Mouse (Mus musculus) spleen, postnatal 4 days (tissue): ENCODE data around the gene Ank2.

ENCODE experiments used
- DNase-seq, 2 experiments: peaks; one replicate each; pipeline ENCODE4 v3.0.0; 2022; ENCODE audit warnings: low spot score in 2 of 2

Ank2 gene

DNA sequence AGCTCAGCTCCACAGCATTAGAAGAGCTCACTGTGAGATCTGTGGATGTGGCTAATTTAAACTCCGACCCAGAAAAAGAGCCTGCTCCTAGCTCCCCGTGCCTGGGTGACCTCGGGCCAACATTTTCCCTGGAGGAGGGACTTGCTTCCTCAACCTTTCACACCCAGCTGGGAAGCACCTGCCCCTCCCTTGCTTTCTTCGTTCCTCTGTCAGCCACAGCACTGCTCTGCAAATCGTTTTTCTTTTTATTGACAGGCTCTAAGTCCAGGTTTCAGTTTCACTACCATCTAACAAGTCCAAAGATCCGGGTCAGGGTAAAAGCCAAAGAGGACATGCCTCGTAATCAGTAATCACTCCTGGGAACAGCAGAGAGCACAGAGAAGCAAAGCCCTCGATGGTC lies 375.8 kb downstream of the Ank2 start:
- no peak for DNase-seq

DNA sequence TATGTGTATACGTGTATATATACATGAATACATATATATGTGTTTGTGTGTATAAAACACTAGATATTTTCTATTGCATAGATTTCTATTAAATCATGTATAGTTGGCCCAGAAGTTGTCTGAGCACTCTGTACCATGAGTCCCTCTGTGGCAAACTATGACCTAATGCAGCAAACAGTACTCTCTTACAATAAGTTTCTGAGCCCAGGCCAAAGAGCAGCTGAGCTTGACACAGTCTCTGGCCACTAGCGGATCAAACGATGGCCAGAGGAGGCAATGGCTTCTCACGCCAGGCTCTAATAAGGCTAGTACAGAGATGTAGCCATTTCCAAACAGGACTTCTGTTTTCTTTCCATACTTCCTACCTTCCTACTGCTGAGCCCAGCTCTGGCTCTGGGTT lies 380.4 kb downstream of the Ank2 start:
- DNase-seq: no peak

DNA sequence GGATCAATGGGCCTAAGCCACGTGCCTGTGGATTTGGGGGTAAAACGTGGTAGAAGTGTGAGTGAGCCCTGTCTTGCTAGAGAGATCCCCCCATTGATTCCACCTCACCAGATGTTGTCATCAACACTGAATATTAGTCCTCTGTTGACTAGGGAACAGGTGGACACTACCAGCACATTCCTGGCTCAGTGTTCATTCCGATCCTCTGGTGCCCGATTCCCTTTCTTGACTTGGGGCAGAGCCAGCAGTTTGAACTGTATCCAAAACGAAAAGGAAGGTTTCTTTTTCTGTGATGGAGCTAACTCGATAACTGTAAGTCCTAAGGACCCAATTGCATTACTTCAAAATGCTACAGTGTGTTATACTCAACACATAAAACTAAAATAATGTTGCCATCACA lies 382.9 kb downstream of the Ank2 start:
- no peak for DNase-seq

DNA sequence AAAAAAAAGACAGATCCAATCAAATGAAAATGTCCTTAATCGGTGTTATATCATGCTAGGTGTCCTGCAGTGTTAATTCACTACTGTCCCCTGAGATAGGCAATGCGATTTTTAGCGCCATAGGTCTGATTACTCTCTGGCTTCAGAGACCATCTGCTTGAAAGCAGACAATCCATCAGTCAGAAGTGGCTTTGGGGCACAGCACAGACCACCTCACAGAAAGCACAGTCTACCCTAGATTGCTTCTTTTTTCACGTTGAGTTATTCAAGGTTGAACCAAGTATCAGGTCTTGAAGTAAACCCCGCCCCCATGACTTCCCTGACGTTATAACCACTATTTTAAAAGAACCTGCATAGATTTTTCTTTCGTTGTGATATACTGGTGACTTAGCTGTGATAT lies 385.9 kb downstream of the Ank2 start:
- DNase-seq: no peak

DNA sequence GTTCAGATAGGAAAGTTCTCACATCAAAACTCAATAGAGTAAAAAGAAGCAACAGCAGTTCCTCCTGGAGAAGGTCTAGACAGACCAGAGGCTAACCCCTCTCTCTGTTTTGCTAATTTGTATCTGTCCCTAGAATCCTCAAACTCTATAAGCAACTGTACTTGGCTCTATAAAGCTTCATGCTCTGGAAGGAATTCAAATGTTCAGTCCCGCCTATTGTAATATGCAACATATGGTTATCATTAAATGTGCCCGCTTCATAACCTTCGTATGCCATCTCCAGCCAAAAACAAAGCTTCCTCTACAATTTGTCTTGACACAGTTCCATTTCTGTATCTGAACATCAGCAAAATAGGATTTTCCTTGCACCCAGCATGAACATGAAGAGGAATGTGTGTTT lies 389.7 kb downstream of the Ank2 start:
- no peak for DNase-seq

DNA sequence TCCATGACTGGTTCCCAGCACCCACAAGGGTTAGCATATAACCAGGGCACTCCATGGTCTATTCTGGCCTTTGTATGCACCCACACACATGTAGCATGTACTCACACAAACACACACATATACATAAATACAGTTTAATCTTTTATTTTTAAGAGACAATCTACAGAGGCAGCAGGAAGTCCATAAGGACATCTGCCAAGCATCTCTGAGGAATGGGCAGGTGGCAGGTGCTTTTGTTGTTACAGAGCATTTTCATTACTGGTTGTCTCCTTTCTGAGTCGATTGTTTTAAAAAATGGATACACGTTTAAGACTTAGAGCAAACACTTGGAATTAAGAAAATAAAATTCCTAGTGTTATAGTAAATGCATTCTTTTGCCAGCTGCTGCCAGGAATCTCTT lies 390.7 kb downstream of the Ank2 start:
- no peak for DNase-seq

DNA sequence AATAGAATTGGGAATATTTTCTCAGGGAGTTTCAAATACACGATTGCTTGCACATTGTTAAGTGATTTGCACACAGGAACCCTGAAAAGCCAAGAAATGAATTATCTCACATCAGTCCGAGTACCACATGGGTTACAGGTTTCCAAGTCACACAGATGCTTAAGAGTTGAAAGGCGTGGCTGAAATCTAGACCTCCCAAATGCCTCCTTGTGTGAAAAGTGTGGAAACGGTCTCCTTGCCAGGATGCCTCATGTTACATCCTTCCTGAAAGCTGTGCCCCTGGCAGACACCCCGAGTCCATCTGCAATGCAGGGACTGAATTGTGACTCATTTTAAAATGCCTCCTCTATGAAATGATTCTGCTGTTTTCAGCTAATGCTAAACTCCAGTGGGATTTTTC lies 391.9 kb downstream of the Ank2 start:
- no peak for DNase-seq

DNA sequence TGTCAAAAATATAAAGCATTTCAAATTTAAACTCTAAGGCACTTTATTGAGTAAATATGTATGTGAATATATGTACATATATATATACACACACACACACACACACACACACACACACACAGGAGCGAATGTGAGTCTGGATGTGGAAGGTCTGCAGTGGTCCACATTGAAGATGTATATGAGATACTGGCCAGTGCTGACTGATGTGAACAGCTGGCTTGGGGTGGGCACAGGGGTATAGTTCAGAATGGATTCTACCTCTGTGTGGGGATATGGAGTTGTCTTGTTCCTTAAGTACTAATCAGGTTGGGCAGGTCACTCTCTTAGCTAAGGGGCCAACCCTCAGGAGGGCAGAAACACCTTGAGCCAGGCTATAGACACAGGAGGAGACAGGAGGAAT lies 397.8 kb downstream of the Ank2 start:
- DNase-seq: no peak

DNA sequence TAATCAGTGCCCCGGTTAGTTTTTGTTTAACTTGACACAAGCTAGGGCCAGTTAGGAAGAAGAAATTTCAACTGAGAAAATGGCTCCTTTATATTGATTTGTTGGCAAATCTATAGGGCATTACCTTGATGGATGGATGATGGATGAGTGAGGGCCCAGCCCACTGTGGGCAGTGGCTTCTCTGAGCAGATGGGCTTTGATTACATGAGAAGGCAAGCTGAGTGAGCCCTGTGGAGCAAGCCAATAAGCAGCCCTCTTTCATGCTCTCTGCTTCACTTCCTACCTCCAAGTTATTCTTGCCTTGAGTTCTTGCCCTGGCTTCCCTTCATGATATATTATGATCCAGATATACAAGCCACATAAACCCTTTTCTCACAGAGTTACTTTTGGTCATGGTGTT lies 401.4 kb downstream of the Ank2 start:
- DNase-seq: no peak

DNA sequence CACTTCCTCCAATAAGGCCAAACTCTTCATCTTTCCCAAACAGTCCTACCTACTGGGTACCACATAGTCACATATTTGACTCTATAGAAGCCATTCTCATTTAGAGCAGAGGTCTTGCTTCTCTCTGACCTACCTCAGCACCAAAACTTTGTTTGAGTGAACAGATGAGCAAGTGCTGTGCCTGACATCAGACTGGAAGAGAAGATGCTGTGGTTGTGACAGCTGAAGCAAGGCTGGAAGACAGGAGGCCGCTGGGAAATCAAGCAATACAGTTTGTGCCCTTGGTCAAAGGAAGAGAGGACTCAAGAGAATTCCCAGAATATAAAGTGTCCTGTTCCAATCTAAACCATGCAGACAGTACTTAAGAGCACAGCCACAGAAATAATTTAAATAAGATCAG lies 402.0 kb downstream of the Ank2 start:
- DNase-seq: no peak

DNA sequence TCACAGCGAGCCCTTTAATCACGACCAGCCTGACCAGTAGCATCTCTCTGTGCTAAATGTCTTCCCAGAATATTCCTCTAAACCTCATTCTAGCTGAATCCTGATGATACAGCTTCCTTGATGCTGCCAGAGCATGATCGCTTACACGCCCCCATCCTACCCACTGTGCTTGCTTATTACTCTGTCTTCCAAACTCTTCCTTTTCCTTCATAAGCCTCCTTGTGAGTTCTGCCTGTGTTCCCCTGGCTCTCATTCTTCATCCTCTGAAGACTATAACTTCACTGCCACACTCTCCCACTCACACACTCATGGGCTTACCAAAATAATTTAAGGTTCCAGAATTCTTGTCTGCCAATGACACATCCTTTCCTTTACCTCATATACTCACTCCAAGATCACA lies 405.5 kb downstream of the Ank2 start:
- DNase-seq: no peak

DNA sequence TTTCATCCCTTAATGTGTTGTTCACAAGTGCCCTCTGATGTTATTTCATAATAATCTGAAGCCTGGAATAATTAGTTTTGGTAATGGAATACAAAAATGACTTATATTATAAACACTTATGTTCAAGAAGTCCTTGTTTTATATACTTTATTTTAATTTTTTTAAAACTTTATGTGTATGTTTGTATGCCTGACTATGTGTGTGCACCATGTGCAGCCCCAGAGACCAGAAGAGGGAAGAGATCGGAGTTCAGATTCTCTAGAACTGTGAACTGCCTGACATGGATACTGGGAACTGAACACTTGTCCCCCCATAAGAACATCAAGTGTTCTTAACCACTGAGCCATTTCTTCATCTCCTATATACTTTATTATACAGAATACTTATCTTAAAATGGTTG lies 411.6 kb downstream of the Ank2 start:
- DNase-seq: no peak

DNA sequence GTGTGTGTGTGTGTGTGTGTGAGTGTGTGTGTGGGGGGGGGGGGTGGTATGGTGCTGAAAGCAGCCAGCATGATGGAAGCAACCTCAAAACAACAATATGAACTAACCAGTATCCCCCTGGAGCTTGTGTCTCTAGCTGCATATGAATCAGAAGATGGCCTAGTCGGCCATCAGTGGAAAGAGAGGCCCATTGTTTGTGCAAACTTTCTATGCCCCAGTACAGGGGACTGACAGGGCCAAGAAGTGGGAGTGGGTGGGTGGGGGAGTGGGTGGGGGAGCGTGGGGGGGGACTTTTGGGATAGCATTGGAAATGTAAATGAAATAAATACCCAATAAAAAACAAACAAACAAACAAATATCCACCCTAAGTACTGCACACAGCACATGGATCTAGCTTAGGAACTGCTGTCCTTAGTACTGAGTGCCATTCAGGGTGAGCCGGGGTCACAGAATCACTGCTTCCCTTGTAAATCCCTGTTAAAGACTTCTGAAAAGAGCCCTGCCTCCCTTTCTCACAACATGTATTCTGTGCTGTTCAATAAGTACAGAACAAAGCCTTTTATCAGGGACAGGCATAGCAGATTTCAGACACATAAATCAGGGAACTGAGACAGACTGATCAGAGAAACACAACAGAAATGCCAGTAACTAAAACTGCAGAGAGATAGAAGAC lies 412.2 kb downstream of the Ank2 start:
- DNase-seq: no peak

DNA sequence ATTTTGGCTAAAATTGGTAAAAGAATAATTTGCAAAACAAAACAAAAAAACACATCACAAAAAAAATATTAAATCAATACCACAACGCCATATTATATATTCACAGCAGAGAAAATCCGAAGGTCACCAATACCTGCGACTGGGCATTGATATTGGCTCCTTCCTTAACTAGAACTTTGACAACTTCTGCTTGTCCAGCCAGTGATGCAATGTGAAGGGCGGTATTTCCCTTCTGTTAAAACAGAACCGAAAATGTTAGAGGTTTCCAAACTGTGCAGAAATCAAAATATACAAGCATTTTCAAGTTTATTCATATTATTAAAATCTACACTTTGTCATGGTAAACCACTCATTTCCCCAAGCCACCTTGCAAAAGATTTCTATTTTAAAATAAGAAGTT lies 421.8 kb downstream of the Ank2 start:
- DNase-seq: no peak

DNA sequence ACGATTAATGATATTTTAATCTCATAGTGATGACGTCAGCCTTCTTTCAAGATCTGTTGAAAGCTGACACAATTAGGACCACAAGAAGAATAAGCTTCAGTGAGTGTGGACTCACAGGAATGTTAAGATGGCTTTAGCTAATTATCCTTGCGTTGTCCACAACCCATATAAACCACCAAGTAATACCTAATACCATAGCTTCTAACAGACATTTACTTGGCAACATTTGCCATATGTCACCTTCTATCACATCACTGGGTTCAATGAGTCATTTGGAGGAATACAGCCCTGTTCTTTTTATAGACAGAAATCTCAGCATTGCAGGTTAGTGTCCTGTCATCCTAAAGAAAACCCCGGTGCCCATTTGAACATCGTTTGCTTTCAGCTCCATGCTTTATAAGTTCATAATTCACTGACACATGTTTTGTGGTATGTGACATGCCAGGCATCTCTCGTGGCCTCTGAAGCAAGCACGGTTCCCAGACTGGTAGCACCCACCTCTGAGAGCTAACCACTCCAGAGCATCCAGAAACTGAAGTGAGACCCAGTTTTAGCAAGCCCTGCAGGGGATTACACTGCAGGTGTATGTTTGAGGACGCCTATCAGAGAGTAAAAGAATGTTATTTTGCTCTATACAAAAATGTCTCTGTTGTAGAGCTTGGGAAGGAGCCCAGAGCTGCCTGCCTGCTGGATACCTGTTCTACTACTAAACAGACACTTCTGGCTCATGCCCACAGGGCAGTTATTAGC lies 423.4 kb downstream of the Ank2 start:
- DNase-seq: no peak

DNA sequence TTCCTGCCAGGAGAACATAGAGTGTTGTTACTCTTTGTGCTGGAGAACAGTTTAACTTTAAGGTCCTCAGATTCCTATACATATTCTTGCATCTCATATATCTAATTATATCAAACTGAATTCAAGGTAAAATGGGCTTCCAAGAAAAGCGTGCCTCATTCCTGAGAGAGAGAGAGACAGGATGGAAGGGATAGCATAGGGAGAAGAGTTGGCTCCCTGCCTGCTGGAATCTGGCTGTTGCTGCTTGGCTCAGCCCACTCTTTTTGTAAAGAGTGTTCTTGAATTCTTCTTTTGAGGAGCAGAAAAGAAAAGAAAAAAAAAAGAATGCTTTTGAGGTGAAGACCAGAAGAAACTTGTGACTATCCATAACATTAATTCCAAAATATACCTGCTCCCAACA lies 427.7 kb downstream of the Ank2 start:
- no peak for DNase-seq

DNA sequence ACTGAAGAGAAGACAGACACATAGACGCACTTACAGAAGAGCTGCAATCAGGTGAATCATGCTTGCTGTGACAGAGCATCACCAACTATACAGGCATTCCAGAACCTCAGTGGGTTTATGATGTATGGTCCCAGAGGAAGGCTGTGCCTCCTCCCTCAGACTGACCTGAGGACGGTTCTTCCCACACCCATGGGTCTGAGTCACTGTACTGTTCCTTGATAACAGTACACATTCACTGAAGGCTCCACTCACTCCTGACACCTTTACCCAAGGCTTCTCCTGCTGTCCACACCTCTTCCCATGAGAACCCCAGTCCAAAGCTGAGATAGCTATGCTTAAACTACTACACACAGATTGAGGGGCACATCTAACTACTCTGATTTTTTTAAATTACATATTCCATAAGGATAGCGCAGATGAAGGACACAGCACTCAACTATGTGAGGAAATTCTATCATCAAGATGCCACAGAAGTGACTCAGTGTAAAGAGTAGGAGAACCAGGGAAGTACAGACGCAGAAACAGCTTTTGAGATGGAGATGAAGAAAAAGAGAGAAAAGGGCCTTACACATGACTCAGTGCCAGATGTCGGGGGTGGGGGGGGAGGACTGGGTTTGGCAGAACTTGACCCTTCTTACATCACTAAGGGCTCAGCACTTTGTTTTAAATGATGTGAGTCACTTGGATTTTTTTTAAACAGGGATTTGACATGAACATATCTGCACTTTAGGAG lies 435.3 kb downstream of the Ank2 start:
- DNase-seq: no peak

DNA sequence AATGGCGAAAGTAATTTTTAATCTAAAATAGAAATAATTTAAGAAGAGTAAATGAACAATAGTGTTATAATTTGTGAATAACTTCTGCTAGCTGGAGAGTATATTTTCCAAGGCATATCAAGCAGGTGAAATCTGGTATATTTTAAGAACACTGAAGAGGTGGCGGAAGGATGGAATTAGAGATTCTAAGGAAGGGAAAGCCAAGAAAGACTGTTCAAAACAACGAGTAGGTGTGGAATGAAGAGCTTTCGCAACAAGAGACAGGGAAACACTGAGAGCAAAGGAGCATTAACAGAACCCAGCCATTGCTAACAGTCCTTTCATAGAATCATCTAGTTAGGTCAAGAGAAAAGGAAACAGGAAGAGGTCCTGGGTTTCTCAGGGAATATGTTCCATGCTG lies 439.5 kb downstream of the Ank2 start:
- no peak for DNase-seq

DNA sequence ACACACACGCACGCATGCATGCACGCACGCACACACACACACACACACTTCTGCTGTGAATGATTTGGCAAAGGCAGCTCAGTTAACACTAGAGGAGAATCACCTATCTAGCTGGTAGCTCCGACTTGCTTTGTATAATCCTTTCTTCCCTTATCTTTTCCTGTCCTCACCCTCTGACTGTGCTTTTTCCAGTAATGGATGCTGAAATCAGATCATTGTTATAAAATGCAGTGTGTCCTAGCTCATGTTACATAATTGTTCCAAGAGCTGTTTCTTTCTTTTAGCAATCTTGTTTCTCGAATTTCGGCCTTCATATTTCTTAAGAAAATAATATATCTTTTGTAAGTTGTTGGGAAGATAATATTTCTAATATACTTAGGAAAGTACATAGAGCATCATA lies 457.9 kb downstream of the Ank2 start:
- DNase-seq: no peak

DNA sequence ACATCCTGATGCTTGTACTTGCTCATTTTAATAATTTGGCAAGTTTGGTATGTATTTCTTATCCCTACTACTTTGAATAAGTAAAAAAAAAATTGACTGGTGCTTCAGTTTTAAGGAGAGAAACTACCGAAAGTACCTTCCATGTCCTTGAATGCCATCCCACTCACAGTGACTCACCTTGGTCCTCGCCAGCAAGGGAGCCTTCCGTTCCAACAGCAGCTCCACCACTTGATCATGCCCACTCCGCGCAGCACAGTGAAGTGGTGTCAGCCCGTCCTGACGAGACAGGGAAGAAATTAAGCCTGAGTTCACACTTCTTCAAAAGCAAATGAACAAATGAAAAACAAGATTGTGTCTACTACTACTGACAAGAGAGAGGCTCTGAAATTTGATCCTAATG lies 460.6 kb downstream of the Ank2 start:
- DNase-seq: peak in 1 of 2 experiments; percentile 51

DNA sequence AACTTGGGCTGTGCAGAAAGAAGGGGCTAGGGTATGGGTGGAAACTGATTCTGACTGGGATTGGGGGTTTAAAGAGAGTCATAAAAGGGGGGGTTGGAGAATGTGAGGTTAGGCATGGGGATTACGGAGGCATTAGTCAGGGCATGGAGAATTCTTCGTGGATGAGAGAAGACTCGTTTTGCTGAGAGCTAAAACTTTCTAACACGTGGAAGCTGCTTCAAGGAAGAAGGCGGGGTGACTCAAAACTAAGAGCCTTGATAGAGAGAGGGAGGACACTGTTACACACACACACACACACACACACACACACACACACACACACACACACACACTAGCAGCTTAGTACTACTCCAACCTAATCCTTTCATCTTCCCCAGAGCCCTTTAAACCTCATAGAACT lies 463.0 kb downstream of the Ank2 start:
- no peak for DNase-seq

DNA sequence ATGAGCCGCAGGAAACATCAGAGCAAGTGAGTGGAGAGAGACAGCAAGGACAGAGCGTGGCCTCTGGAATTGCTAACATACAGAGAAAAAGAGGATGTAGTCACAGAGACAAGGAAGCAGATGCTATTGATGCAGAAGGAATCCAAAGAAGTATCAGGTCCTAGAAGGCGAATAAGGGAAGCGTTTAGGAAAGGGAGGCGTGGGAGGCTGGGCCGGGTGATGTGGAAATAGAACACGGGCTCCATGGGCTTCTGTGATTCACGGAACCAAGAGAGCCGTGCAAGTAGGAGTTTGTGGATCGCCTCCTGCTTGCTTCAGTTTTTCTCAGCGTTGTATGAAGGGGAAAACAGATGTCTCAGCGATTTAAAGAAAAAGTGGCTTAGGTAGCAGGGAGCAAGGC lies 463.6 kb downstream of the Ank2 start:
- no peak for DNase-seq

DNA sequence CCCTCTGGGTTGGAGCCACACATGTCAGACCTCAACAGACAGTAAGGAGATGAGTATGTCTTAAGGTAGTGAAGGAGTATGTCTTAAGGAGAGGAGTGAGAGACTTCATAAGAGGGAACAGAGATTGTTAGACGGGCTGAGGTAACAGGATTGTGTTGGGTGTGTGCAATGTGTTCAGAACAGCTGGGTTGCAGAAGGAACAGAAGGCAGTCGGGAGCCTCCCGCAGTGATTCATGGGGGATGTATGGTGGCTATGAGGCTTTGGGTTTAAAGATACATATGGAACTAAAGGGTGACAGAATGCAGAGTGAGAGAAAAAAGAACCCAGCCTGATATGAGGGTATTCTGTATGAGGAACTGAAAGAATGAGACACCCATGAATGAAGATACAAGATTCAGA lies 464.2 kb downstream of the Ank2 start:
- DNase-seq: no peak
